Mouse (Mus musculus) kidney, embryonic 14.5 days (tissue): ENCODE results near the gene Rab12. TPM values are rescaled to one million over a fixed set of nuclear protein-coding genes. Genes with fewer than 3 reads are reported as not detected.

Source experiments
- ATAC-seq: fragments of 200-750 bp; cut with Nextera tagmentation; 2 replicates; pipeline ENCODE4 v1.8.0; 2017; ENCODE audit warnings: moderate number of reproducible peaks, mild to moderate bottlenecking, moderate TSS enrichment, moderate library complexity; ENCODE audit not compliant: low FRiP score, low TSS enrichment
- H3K27ac ChIP-seq: fragments of 300-500 bp; sonication (generic); 2 replicates; pipeline ENCODE4 v1.5.1; 2014; ENCODE audit warnings: low read depth, mild to moderate bottlenecking, low read length, moderate library complexity, mixed read lengths
- H3K27me3 ChIP-seq: fragments of 300-500 bp; sonication (generic); 2 replicates; pipeline ENCODE4 v1.6.1; 2014; ENCODE audit warnings: mild to moderate bottlenecking, low read length; ENCODE audit not compliant: control insufficient read depth, insufficient read depth
- H3K36me3 ChIP-seq: fragments of 300-500 bp; sonication (generic); 2 replicates; pipeline ENCODE4 v1.6.1; 2014; ENCODE audit warnings: low read length, mixed read lengths; ENCODE audit not compliant: control insufficient read depth, insufficient read depth
- H3K4me1 ChIP-seq: fragments of 300-500 bp; sonication (generic); 2 replicates; pipeline ENCODE4 v1.6.1; 2014; ENCODE audit warnings: low read length, mixed read lengths; ENCODE audit not compliant: control insufficient read depth, insufficient read depth
- H3K4me2 ChIP-seq: fragments of 300-500 bp; sonication (generic); replicated peaks from 2 replicates; pipeline ENCODE4 v1.6.1; 2014; ENCODE audit warnings: low read depth, mild to moderate bottlenecking, low read length
- H3K4me3 ChIP-seq: fragments of 300-500 bp; sonication (generic); 2 replicates; pipeline ENCODE4 v1.5.1; 2014; ENCODE audit warnings: mild to moderate bottlenecking, low read length
- H3K9ac ChIP-seq: fragments of 300-500 bp; sonication (generic); 2 replicates; pipeline ENCODE4 v1.6.1; 2014; ENCODE audit warnings: low read depth, mild to moderate bottlenecking, low read length, moderate library complexity
- H3K9me3 ChIP-seq: fragments of 300-500 bp; sonication (generic); 2 replicates; pipeline ENCODE4 v1.6.1; 2016; ENCODE audit warnings: low read length; ENCODE audit not compliant: control insufficient read depth
- WGBS: fragments of 180-500 bp; shearing (Covaris S2); extraction: QIAGEN DNeasy Blood & Tissue Kit; methylation state at CpG from one replicate; pipeline ENCODE4 v1.1.7; 2014; 5-methylcytosine and 5-hydroxymethylcytosine counted together
- polyA plus RNA-seq: library from polyadenylated mRNA; unstranded; fragments of >200 nt; fragmentation: Nextera tagmentation; extraction: Ambion mirVana; gene quantifications from 2 replicates; pipeline ENCODE4 v1.2.1, GENCODE M21; 2014

The Rab12 gene
- polyA plus RNA-seq, 1 experiment from 2014 or later, result 55.2 TPM

DNA sequence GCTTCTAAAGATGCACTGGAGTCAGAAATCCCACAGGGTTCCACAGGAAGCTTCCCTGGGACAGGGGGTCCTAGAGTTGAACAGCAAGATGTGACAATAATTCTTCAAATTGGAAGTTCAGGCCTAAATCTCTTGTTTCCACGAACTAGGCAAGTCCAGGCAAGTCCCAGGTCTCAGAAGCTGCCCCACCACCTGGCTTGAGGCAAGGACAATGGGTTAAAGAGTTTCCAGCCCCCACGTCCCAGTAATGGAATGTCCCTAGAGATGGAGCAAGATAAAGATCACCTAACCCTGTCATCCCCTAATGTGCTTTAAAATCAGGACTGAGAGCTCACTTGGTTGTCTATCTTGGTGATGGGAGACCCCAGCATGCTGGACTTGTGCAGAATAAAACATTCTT, 34.6 kb downstream of the Rab12 start:
- H3K9ac ChIP-seq, result no peak overlapping the region
- no peaks in the 10 kb centered on the region for H3K9me3 ChIP-seq
- WGBS, result 63% methylated on average over 2 of the region's 2 CpGs
- no peaks in the 10 kb centered on the region for H3K36me3 ChIP-seq
- H3K4me3 ChIP-seq, result no peak overlapping the region
- no peaks in the 10 kb centered on the region for H3K27me3 ChIP-seq
- H3K27ac ChIP-seq, result no peak overlapping the region
- no peak overlapping the region for H3K4me2 ChIP-seq
- ATAC-seq, result no peak
- peaks cover 10% of the 10 kb centered on the region for H3K4me1 ChIP-seq

- Histone ChIP-seq H3K9ac (no peak overlapping the region), H3K4me1 (peaks cover 13% of the 10 kb centered on the region)
- WGBS, result 77% methylated on average over 9 of the region's 9 CpGs
Observed at GRCm38 (mm10) chr17:66483651-66484454, 35.7 kb downstream of the Rab12 start.

GRCm38 (mm10) chr17:66481295-66481694, 38.2 kb downstream of the Rab12 start:
- Histone ChIP-seq H3K36me3 (no peaks in the 10 kb centered on the region), H3K27ac (no peak overlapping the region), H3K4me3 (no peak overlapping the region), H3K27me3 (no peaks in the 10 kb centered on the region), H3K4me2 (no peak overlapping the region), H3K9ac (no peak overlapping the region), H3K9me3 (no peaks in the 10 kb centered on the region), H3K4me1 (peaks cover 13% of the 10 kb centered on the region)
- 76% methylated on average over 4 of the region's 5 CpGs for WGBS
- no peak for ATAC-seq

More at GRCm38 (mm10) chr17:66483651-66484454, 35.7 kb downstream of the Rab12 start:
- Histone ChIP-seq H3K36me3 (no peaks in the 10 kb centered on the region), H3K4me3 (no peak overlapping the region), H3K27ac (no peak overlapping the region), H3K27me3 (no peaks in the 10 kb centered on the region), H3K4me2 (no peak overlapping the region), H3K9me3 (no peaks in the 10 kb centered on the region)
- no peak for ATAC-seq

- no peak overlapping the region for H3K27ac ChIP-seq
- peaks cover 13% of the 10 kb centered on the region for H3K4me1 ChIP-seq
- peak overlapping the region; percentile 7; the same call in 1 of the 2 replicates for H3K4me3 ChIP-seq
- 0 out of 2 replicates have a peak overlapping the region, but pooled peaks have one; percentile 23 for H3K9ac ChIP-seq
- H3K36me3 ChIP-seq, result no peaks in the 10 kb centered on the region
- H3K9me3 ChIP-seq, result no peaks in the 10 kb centered on the region
- peak overlapping the region; percentile 36 for H3K4me2 ChIP-seq
- H3K27me3 ChIP-seq, result no peaks in the 10 kb centered on the region
- WGBS, result 26% methylated on average over 17 of the region's 17 CpGs
- 0 out of 2 replicates have a peak, but pooled peaks have one; percentile 33 for ATAC-seq
Observed at GRCm38 (mm10) chr17:66480491-66481278, 38.8 kb downstream of the Rab12 start.

- H3K36me3 ChIP-seq, result no peaks in the 10 kb centered on the region
- H3K9ac ChIP-seq, result 0 out of 2 replicates have a peak overlapping the region, but pooled peaks have one; percentile 23
- H3K9me3 ChIP-seq, result no peaks in the 10 kb centered on the region
- H3K4me1 ChIP-seq, result peaks cover 10% of the 10 kb centered on the region
- H3K27ac ChIP-seq, result no peak overlapping the region
- H3K27me3 ChIP-seq, result no peaks in the 10 kb centered on the region
- peak overlapping the region; percentile 36 for H3K4me2 ChIP-seq
- WGBS, result 7% methylated on average over 21 of the region's 21 CpGs
- peak; percentile 53; the same call in 1 of the 2 replicates for ATAC-seq
- peak overlapping the region; percentile 13; the same call in 1 of the 2 replicates for H3K4me3 ChIP-seq
Observed at GRCm38 (mm10) chr17:66479813-66480490, 39.6 kb downstream of the Rab12 start.

DNA sequence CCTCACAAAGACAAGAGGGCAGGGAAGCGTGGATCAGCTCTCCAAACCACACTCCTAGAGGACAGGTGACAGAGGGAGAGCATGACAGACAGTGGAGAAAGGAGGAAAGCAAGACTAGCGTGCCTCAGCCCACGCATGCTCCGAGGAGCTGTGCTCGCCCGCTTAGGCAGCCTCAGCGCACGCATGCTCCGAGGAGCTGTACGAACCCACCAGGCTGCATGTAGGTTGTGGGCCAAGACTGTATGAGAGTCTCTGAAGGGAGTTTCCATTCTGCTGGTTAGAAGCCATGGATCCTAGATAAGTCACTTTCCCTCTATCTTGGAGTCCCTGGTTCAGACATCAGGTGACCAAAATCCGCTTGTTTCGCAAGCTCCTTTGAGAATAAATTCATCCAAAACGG, 40.2 kb downstream of the Rab12 start:
- H3K27ac ChIP-seq, result no peak overlapping the region
- H3K27me3 ChIP-seq, result no peaks in the 10 kb centered on the region
- peak; percentile 50; the same call in 1 of the 2 replicates for ATAC-seq
- no peak overlapping the region; the same call in 1 of the 2 replicates for H3K9ac ChIP-seq
- peaks cover 10% of the 10 kb centered on the region for H3K4me1 ChIP-seq
- no peaks in the 10 kb centered on the region for H3K9me3 ChIP-seq
- 12% methylated on average over 13 of the region's 13 CpGs for WGBS
- H3K36me3 ChIP-seq, result no peaks in the 10 kb centered on the region
- peak overlapping the region; percentile 36 for H3K4me2 ChIP-seq
- H3K4me3 ChIP-seq, result peak overlapping the region; percentile 13; the same call in 1 of the 2 replicates

- WGBS, result 100% methylated on average over 1 of the region's 1 CpGs
- no peak overlapping the region for H3K27ac ChIP-seq
Observed at GRCm38 (mm10) chr17:66473205-66473604, 46.3 kb downstream of the Rab12 start.

DNA sequence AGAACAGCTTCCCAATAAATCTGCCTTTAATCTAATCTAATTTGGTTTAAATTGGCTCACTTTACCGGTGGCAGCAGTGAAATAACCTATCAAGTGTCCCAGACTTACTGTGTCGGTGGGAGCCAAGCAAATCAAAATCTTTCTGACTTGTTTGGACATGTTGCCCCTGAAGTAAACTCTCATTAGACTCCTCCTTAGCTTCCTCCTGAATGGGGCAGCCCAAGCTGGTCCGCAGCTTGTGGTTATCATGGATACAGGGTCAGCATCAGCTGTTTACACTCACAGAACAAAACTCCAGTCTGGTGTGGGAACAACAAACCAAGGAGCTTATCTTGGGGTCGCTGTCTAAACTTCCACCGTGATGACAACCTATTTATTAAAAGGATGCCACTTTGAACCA, 47.8 kb downstream of the Rab12 start:
- ATAC-seq, result no peak

More at GRCm38 (mm10) chr17:66473205-66473604, 46.3 kb downstream of the Rab12 start:
- Histone ChIP-seq H3K9ac (no peak overlapping the region), H3K4me1 (no peaks in the 10 kb centered on the region), H3K4me2 (no peak overlapping the region), H3K36me3 (no peaks in the 10 kb centered on the region), H3K27me3 (no peaks in the 10 kb centered on the region), H3K9me3 (no peaks in the 10 kb centered on the region), H3K4me3 (no peak overlapping the region)
- ATAC-seq, result no peak

More for the DNA sequence above, 47.8 kb downstream of the Rab12 start:
- H3K4me3 ChIP-seq, result no peak overlapping the region
- WGBS, result 62% methylated on average over 5 of the region's 5 CpGs
- H3K9ac ChIP-seq, result no peak overlapping the region
- H3K4me2 ChIP-seq, result no peak overlapping the region
- H3K4me1 ChIP-seq, result no peaks in the 10 kb centered on the region
- H3K36me3 ChIP-seq, result no peaks in the 10 kb centered on the region
- no peak overlapping the region for H3K27ac ChIP-seq
- H3K27me3 ChIP-seq, result no peaks in the 10 kb centered on the region
- H3K9me3 ChIP-seq, result no peaks in the 10 kb centered on the region
